Mouse (Mus musculus) inflammation-experienced regulatory T-cells, adult 6 months (primary cell): ENCODE measurements around the gene Kynu. TPM values are rescaled to one million over a fixed set of nuclear protein-coding genes. Genes with fewer than 3 reads are reported as not detected.

ENCODE experiments used
- ATAC-seq: one replicate; pipeline ENCODE4 v1.8.0; 2017
- polyA plus RNA-seq, 3 experiments: library from polyadenylated mRNA; unstranded; fragments of 100-300 nt; shearing (Covaris generic); gene quantifications; one replicate each; pipeline ENCODE4 v1.2.1; 2017

The Kynu gene
- polyA plus RNA-seq, 3 experiments from 2014 or later = 1.2 to 1.5 (median 1.4) TPM

GRCm38 (mm10) chr2:43669588-43669987 lies 114.5 kb downstream of the Kynu start:
- no peak for ATAC-seq

GRCm38 (mm10) chr2:43673619-43674018 lies 118.5 kb downstream of the Kynu start:
- peak; percentile 100 for ATAC-seq

GRCm38 (mm10) chr2:43674098-43674497 lies 119.0 kb downstream of the Kynu start:
- ATAC-seq = no peak

DNA sequence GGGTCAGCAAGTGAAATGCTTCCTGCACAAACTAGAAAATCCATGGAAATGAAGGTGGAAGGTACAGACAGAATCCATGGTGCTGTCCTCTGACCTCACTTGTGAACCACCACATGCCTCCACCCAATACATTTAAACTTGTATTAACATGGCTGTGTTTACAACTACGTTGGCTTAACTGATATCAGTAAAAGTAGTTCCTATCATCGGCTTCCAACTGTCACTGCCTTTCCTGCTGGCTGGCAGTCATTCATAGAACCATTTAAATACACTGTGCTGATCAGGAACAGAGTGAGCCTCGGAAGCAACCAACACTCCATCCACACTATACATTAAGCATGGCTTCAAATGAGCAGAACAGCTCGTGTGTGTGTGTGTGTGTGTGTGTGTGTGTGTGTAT lies 120.1 kb downstream of the Kynu start:
- ATAC-seq = no peak

- no peak for ATAC-seq
These were observed 135.3 kb downstream of the Kynu start for GRCm38 (mm10) chr2:43690402-43690801.

GRCm38 (mm10) chr2:43691290-43691689 lies 136.2 kb downstream of the Kynu start:
- ATAC-seq = no peak

- no peak for ATAC-seq
These were observed 140.5 kb downstream of the Kynu start for GRCm38 (mm10) chr2:43695635-43696034.

DNA sequence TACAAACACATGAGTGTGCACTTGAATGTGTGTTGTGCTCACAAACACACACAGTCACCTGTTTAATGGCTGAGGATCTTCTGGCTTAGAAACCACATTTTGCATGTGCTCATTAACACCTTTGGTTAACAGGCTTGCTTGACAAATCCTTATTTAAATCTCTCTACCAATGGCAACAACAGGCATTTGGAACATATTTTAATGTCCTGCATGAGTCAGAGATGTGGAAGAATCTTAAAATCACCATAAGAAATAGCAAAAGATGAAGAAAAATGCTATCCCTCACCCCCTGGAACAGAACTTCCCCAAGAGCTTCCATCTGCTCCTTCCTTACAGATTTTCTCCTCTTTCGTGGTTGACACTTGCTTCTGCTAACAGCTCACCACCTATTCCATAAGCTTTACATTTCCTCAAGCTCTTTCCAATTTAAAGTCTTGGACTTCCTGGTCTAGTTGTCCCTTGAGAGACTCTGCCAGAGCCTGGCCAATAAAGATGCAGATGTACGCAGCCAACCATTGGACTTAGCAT lies 157.5 kb downstream of the Kynu start:
- ATAC-seq = no peak

DNA sequence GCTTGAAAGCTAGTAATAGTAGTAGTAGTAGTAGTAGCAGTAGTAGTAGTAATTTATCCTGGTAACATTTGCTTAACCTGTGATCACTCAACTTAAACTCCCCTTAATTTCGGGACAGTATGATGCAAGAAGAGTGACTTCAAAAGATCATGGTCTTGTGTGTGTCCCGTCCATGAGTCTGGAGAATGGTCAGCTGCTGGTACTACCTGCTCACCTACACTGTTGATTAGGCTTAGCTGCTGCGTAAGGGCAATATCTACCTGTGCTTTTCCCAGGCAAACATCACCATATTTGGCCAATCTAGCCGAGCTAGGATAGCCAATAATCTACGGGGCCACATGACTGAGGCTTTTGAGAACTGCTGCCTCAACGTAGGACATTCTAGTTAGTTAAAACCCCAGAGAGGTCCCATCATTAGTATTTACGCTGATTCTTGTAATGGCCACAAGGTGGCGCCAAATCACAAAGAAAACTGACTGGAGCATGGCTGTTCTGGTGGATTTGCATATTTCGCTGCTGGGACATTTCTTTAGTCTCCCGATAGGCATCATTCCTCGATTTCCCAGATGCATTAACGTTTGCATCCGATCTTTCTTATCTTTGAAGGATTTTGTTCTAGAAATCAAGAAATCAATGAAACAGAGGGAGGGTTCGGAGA lies 167.4 kb downstream of the Kynu start:
- ATAC-seq = peak; percentile 66

DNA sequence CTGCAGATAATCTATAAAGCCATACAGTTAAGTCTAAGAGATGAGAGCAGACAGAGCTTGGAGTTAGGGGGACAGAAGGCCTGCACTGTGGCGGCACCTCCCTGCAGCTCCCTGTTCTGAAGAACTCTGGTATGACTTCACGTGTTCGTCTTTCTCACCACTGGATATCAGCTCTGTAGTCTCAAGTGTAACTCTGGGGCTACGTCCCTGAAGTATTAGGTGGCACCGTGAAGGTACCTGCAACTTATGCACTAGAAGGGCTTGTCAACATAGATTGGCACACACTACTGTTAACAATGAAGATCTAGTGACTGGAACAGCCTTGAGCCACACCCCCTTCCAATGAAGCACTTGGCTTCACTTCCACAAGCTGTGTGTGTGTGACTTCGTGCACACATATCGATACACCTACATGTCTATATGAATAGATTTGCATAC lies 168.0 kb downstream of the Kynu start:
- peak; percentile 1 for ATAC-seq

DNA sequence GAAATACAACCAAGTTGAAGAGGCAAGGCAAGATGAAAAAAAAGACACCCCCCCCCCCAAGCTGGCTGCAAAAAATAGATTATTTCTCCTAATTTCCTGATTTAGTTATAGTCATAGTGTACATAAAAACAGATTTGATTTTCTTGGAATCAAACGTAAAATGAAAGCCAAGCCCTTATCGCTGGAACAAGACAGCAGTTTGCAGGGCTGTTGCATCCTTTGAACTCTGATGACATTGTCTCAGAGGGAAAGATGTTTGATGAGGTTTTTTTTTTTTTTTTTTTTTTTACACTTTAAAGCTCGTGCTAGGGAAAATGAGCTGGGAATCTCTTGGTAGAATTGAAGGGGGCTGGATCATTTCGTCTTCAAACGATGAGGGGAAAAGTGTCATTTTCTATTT lies 172.1 kb downstream of the Kynu start:
- ATAC-seq = peak; percentile 2

DNA sequence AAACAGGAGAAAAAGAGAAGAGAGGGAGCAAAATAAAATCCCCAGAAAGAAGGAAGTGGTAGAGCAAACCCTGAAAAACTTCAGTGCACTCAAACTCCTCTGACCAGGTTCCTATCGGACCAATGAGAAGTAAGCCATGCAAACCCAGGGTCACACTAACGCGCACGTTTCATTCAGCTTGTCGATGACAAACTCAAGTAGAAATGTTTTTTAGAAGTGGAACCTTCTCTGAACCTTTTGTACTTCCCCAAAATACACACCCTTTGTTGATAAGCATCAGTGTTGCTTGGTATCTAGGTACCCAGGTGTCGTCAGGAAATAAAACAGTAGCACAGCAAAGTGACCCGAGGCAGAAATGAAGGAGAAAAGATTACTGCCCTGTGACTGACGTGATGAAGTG lies 172.6 kb downstream of the Kynu start:
- peak; percentile 81 for ATAC-seq

DNA sequence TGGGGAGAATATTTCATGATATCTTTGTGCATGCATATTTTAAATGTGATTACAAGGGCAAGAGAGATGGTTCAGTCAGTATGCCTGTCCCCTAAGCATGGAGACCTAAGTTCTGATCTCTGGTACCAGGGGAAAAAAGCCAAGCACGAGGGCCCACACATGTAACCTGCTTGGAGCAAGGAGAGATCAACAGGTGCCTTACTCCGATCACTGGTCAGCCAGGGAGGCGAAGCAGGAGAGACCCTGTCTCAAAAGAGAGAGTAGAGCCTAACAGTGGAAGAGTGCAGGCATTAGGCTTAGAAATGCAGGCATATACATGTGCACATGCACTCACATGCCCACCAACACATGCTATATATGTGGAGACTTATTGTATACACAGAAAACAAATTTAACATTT lies 173.7 kb downstream of the Kynu start:
- ATAC-seq = no peak

Other genes with a start within 250 kb of the Kynu start
- gene Arhgap15, start 193.5 kb downstream of the Kynu start, polyA plus RNA-seq = 100 to 1,000 TPM; 195 to 420 (median 351) TPM